Mouse (Mus musculus) left cerebral cortex, postnatal 10 days (tissue): ENCODE data around the gene Rbks. TPM values are rescaled to one million over a fixed set of nuclear protein-coding genes. Genes with fewer than 3 reads are reported as not detected.
"Not testable (repeated sequence)": the region's sequence is repeated elsewhere in the genome, so short reads cannot be mapped to it uniquely, and the experiment has no call there.

Experiments used
- DNase-seq, 2 experiments: peaks; one replicate each; pipeline ENCODE4 v3.0.0; 2021 to 2022; ENCODE audit warnings: low spot score in 2 of 2, mixed read lengths in 1 of 2; ENCODE audit errors: extremely low spot score in 1 of 2
- intact Hi-C: fragments of 180-260 bp; cut with DNase I; formaldehyde crosslinking; loops from one replicate; pipeline ENCODE4 v1.15.1; 2025
- total RNA-seq, 2 experiments: library from RNA; stranded (reverse); gene quantifications; 2 replicates each; pipeline ENCODE4 v1.2.3; 2021

The Rbks gene
- total RNA-seq, 2 experiments from 2014 or later: 2.1 to 2.5 TPM

DNA sequence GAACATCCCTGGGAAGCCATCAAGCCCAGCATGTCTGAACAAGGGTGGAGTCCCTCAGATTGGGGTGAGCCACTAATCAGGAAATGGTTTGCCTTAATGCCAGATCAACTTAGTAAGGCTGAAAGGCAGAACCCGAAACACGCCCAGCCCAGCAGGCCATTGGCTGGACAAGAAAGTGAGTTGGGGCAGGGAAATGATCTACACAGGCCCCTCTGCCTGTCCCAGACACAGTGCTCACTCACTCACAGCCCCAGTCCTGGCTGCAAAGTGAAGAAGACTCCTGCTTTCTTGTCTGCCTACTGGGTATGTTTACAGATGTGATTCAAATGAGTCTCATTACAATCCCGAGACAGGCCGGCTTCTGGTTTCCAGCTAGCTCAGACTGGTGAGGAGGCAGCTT lies 63.3 kb downstream of the Rbks start:
- intact Hi-C loops: no loop called here

GRCm38 (mm10) chr5:31631169-31631568 lies 66.3 kb downstream of the Rbks start:
- DNase-seq, intact Hi-C loops: not testable (repeated sequence)

More for the DNA sequence above, 63.3 kb downstream of the Rbks start:
- DNase-seq: no peak

- no peak for DNase-seq
- intact Hi-C loops: no loop called here
Measured at GRCm38 (mm10) chr5:31630064-31630463, 67.4 kb downstream of the Rbks start.

DNA sequence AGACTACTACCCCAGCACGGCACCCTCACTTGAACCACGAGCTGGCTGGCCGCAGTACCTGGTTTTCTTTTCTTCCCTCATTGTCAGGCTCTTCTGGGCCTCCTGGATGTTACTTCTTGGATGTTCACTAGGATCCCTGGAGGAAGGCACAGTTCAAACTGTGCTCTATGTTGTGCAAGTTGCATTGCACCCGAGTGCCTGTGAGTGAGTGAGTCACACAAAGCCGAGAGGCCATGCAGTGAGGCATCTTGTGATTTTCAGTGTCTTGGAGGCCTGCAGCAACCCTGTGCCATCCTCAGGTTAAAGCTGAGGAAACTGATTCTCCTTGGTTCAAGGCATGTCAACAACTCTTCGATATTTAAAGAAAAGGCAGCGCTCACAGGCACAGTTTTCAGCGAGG lies 68.9 kb downstream of the Rbks start:
- no peak for DNase-seq
- intact Hi-C loops: no loop called here

DNA sequence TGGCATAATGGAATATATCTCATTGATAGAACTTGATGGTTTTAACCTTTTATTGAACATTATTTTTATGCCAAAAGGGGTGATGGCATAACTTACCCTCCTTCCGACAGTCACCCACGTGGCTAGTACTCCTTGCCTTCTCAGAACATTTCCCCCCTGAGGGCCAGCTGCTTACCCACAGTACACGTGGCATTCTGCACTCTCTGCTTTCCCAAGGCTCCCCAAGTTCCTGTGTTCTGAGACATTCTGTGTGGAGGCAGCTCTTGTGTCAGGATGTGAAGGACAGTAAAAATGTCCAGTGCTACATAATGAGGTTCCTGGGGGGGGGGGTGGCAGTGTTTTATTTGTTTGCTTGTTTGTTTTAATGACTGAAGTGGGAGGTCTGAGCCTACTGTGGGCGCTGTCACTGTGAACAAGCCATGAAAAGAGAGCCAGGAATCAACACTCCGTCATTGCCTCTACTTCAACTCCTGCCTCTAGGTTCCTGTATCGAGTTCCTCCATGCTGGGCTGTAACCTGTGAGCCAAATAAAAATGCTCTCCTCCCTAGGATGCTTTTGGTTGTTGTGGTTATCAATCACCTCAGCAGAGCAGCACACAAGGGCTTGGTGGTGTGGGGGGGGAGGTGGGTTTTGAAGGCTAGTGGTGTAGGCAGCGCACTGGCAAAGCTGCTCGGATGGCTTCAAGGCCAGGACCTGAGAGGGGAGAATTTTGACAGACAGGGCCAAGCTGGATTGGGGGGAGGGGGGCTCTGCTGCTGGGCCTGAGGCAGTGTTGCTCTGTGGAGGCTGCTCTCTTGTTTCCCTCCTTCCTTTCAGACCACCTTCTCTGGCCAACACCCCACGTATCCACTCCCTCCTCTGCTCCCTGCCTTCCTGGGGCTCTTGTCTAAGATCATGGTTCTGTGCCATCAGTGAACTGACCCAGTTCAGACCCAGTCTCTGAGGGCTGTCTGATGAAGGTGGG lies 69.6 kb downstream of the Rbks start:
- intact Hi-C loops: no loop called here
- no peak for DNase-seq

DNA sequence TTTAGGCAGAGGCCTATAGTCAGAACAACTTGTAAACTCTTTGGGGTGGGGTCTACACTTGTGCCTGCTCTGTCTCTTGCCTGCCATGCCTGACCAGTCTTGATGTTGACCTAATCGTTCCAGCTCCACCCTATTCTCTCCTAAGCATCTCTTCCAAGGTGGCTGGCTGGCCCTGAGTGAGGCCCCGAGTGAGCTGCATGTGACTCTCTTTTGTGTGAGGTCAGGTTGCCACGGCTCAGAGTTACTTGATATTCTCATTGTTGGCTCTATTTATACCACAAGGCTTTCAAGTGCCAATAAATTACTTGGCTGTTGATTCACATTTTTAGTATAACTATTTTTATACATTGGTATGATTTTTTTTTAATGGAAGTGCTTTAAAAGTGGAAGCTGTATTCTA lies 70.3 kb downstream of the Rbks start:
- no peak for DNase-seq
- intact Hi-C loops: no loop called here

- intact Hi-C loops: no loop called here
- no peak for DNase-seq
Measured at GRCm38 (mm10) chr5:31620326-31620725, 77.1 kb downstream of the Rbks start.

GRCm38 (mm10) chr5:31614339-31615025 lies 82.9 kb downstream of the Rbks start:
- no peak for DNase-seq
- intact Hi-C loops: no loop called here

DNA sequence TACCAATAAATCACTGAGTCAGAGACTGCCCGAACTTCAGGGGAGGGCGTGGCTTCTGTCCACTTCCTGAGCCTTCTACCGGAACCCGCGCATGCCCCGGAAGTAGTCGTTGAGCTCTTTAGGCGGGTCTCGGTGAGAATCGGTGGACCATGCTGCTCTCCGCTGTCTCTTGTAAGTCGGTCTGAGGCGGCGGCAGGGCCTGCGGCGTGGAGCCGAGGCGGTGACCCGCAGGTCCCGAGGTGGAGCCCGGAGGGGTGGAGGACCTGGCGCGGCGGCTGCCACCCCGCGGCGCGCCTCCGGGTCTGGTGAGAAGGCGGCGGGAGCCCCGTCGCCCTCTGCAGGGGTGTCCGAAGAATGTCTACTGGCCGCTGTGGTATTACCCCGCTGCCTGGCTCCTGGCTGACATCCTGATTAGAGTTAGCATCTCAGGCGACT lies 83.6 kb downstream of the Rbks start:
- intact Hi-C loops: no loop called here
- DNase-seq: peak; percentile 75 to 92

DNA sequence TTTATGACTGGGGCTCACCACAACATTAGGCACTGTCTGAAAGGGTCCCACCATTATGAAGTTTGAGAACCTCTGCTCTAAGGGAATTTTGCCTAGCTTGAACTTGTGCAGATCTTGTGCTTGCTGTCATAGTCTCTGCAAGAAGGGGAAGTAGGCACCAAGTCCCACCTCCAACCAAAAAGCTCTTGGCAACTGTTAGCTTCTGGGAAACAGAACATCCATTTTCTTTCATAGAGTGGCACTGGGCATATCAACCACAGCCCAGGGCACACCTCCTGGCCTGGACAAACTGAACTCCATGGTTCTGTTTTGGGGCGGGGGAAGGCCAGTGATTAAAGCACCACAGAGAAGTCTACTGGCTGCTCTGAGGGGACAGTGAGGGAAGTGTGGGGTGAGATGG lies 86.2 kb downstream of the Rbks start:
- intact Hi-C loops: no loop called here
- DNase-seq: no peak

GRCm38 (mm10) chr5:31610376-31611086 lies 86.9 kb downstream of the Rbks start:
- DNase-seq: no peak
- intact Hi-C loops: no loop called here

DNA sequence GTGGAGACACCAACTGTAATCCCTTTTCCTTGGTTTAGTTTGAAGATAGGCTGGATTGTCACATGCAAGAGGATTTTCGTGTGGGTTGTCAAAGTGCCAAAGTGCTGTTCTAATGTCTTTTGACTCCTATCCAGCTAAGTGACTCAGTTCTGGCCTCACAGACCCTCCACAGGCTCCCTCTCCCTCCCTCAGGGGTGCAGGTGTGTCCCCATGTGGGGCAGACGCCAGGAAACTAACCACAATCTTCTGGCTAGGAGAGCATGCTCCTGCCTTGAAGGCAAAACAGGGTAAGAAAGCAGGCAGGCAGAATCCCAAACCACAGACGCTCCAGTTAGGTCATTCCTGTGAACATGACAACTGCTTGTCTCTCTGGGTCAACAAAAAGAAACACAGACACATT lies 91.3 kb downstream of the Rbks start:
- no peak for DNase-seq
- intact Hi-C loops: no loop called here

- intact Hi-C loops: no loop called here
- DNase-seq: no peak
Measured at GRCm38 (mm10) chr5:31603766-31604165, 93.7 kb downstream of the Rbks start.

- DNase-seq: peak in 1 of 2 experiments; percentile 64
- intact Hi-C loops: no loop called here
Measured at GRCm38 (mm10) chr5:31602377-31602776, 95.0 kb downstream of the Rbks start.

GRCm38 (mm10) chr5:31601162-31601722 lies 96.2 kb downstream of the Rbks start:
- intact Hi-C loops: no loop called here
- no peak for DNase-seq

DNA sequence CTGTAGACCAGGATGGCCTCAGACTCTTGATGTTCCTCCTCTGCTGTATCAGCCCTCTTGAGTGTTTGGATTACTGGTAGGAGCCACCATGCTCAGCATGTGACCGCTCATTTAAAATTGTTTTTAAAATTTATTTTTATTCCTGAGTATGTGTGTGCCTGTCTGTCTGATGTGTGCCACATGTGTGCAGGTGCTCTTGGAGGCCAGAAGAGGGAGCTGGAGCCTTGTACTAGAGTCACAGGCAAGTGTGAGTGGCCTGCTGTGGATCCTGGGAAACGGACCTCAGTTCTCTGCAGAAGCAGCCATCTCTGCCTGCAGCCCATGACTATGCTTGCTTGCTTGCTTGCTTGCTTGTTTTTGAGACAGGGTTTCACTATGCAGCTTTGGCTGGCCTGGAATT lies 98.3 kb downstream of the Rbks start:
- DNase-seq: no peak
- intact Hi-C loops: loop anchor here (10.0 kb wide), 1 partner anchor 536 kb away; the partner anchor contains the start of gene Fosl2

GRCm38 (mm10) chr5:31598579-31598978 lies 98.8 kb downstream of the Rbks start:
- no peak for DNase-seq
- intact Hi-C loops: loop anchor here (10.0 kb wide), 1 partner anchor 536 kb away; the partner anchor contains the start of gene Fosl2

DNA sequence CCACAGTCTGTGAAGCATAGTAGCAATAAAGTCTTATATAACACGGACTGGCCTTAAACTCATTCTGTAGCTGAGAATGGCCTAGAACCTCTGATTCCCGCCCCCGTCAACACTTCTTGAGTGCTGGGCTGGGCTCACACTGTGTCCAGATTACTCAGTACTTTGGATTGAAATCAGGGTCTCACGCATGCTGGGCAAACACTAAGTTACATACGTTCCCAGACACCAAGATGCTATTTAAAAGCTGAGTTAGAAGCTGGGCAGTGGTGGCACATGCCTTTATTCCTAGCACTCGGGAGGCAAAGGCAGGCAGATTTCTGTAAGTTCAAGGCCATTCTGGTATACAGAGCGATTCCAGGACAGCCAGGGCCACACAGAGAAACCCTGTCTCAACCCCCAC lies 99.3 kb downstream of the Rbks start:
- DNase-seq: no peak
- intact Hi-C loops: loop anchor here (10.0 kb wide), 1 partner anchor 537 kb away; the partner anchor contains the start of gene Fosl2

DNA sequence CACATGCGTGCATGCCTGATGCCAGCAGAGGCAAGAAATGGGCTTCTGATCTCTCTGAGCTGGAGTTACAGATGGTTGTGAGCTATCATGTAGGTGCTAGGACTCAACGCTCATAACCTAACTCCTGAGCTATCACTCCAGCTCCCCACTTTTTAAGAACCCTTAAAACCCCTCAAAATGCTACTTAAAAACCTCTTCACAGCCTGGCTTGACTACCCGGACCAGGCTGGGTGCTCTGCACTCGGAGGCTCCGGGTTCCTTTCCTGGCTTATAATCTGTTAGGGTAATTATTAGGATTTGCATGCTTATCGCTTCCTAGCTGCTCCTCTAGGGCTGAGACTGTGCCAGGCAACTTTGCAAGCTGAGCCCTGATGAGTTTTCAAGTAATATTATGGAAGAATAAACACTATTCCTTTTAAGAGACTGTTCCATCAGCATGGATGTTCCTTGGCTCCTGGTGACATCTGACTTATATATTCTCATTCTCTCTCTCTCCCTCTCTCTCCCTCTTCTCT lies 99.9 kb downstream of the Rbks start:
- DNase-seq: no peak
- intact Hi-C loops: loop anchor here (10.0 kb wide), 1 partner anchor 537 kb away; the partner anchor contains the start of gene Fosl2
